Mouse (Mus musculus) spleen, postnatal 36 days (tissue): ENCODE measurements around the gene Psme2.

ENCODE experiments used
- DNase-seq, 2 experiments: peaks; one replicate each; pipeline ENCODE4 v3.0.0; 2022; ENCODE audit warnings: low spot score in 2 of 2, mixed read lengths in 1 of 2

Gene Psme2

DNA sequence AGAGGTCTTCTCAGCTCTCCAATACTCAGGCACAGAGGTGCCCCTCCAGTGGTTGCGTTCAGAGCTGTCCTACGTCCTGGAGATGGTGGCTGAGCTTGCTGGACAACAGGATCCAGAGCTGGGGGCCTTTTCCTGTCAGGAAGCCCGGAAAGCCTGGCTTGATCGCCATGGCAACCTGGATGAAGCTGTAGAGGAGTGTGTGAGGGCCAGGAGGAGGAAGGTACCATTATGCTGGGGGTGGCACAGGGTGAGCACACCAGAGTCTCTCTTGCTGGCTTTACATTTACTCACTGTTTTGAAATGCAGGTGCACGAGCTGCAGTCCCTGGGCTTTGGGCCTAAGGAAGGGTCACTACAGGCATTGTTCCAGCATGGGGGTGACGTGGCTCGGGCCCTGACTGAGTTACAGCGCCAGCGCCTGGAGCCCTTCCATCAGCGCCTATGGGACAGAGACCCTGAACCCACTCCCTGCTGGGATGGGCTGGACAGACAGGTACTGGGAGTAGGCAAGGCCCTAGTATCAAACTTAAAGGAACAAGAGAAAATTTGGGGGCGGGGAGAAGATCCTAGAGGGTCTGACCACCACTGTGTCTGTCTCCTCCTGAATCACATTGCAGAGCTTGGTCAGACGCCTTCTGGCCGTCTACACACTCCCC lies 5.2 kb upstream of the Psme2 start:
- DNase-seq = no peak

DNA sequence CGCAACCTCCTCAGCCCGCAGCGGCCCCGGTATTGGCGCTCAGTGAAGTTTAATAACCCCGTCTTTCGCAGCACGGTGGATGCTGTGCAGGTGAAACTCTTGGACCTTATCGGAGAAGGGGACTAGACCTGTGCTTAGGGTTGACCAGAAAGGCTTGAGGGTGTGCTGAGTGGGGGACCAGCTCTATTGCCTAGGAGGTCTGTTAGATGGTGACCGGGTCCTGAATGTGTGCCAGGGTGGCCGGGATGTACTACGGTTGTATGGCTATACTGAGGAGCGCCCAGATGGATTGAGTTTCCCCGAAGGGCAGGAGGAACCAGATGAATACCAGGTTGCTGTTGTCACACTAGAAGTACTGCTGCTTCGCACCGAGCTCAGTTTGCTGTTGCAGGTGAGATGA lies 1.3 kb upstream of the Psme2 start:
- DNase-seq = no peak

DNA sequence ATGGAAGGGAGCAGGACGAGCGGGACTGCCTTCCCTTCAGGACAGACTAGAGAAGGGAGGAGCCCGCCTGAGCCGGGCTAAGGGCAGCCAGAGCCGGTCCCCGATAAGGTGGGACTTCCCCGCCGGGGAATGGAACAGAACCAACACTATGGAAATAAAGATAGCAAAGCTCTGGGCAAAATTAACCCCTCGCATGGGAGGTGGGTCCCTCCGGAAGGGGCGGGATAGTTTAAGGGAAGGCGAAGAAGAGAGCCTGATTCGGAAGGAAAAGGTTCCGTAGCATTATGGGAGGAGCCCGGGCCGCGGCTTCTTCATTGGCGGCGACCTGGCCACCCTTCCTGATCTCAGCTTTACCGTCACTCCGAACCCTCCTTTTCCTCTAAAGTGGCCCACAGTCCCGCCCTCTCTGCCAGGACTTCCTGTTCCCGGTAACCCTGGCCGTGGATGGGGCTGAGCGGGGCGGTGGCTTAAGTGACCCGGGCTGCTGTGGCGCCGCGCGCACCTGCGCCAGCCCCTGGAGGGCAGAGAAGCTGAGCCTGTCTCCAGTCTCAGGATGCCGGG lies 498 bp upstream of the Psme2 start, which contains the start of gene Rnf31:
Rnf31 (plus strand) TSS at position 378 of the 561 bp plus-strand sequence.
- peak; percentile 95 to 96 for DNase-seq

DNA sequence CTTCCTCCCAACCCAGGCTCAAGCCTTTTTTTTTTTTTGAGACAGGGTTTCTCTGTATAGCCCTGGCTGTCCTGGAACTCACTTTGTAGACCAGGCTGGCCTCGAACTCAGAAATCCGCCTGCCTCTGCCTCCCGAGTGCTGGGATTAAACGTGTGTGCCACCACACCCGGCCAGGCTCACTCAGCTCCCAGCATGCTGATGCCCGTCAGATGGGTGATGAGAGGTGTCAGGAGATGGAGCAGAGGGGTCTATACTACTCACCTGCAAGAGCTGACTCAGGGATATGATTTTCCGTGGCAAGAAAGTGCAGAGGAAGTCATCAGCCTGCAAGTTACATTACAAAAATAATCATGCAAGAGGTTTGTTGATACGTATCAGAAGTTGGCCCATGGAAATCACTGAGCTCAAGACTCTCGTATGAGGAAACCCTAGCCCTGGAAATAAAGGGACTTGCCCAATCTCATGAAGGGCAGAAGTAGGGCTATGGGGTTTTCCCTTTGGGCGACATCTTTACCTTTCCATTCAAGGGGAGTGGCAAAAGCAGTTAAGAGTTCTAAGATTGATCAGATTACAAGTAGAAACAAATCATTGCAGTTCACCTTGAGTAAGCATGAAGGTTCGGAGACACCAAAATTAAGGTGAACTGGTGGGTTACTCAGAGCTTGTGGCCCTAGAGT lies 1.0 kb downstream of the Psme2 start:
- DNase-seq = peak; percentile 38 to 61

DNA sequence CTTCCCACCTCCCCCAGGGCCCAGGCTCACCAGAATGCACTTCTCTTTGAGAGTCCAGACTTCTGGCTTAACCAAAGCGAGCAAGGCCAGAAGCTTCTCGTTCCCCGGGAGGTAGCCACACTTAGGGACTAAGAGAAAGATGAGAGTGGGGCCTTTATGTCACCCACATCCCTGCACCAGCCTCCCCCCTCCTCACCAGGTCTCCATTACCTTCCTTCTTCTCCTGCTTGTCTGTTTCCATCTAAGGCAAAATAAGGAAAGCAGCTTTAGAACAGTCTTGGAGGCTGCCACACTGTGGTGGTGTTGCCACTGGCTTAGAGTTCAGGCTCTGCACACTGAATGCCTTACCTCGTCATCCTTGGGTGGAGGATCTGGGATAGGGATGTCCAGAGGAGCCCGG lies 1.6 kb downstream of the Psme2 start:
- no peak for DNase-seq

DNA sequence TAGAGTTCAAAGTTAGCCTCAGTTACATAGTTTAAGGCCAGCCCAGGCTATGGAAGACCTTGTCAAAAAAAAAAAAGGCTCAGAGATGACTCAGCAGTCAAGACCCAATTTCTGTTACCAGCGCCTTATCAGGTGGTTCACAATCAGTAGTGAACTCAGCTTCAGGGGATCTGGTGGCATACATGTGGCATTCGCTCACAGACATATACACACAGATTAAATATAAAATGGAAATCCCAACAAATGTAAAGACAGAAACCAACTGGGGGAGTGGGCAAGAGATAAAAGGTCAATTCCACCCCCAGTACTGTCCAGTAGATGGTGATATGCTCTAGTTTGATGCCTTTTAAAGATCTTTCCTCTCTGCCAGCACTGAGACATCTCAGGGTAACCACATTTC lies 4.8 kb downstream of the Psme2 start:
- no peak for DNase-seq

DNA sequence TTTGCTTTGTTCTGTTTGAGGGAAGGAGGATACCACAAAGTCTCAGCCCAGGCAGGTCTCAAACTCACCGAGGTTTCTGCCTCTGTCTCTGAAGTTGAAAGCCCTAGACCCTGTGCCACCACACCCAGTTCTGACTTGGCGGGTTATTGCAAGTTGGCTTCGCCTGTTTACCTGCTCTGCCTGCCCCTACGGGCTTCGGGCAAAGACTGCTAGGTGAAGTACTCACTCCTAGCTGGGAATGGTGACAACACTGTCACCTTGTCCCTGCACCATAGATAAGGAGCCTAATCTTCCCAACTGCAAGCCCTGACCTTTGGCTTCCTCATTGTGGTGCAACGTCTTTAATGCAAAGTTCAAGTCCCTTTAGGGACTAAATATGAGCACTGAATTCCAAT lies 5.3 kb downstream of the Psme2 start:
- peak; percentile 35 to 48 for DNase-seq

DNA sequence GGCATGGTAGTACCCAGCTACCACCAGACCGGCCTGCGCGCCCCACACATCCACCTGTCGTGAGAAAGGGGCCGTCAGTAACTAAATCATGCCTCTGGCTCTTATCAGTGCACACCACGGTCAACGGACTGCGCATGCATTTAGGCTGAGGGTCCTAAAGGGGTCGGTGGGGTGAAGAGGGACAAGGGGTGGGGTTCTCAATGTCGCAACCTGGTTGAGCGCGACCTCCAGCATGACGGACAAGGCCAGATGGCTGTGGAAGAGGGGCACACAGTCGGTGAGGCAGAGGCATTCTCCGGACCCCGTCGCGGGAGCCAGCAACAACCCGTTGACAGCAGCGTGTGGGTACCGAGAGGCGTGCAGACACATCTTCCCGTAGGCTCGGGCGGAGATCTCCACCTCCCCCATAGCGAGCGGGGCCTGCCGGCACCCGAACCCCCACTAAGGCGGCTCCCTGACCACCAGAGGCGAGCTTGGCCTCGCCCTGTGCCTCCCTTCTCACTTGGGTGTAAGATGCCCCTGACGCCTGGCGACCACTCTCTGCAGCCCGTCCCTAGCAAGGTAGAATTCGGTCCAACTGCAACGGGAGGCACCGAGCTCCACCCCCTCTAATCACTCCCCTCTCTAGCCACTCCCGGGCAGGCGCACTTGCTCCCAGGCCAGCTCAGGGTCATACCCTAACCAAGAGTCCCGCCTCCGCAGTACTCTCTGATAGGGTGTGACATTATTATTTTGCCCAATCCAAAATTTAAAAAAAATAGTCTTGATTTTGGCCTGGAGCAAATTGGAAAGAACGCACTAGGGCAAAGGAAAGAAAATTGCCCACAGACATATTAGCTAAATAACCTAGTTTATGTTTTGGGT lies 6.0 kb downstream of the Psme2 start, which contains the start of gene Emc9:
Emc9 (minus strand) TSS at position 601 of the 864 bp plus-strand sequence.
- peak; percentile 84 to 89 for DNase-seq

DNA sequence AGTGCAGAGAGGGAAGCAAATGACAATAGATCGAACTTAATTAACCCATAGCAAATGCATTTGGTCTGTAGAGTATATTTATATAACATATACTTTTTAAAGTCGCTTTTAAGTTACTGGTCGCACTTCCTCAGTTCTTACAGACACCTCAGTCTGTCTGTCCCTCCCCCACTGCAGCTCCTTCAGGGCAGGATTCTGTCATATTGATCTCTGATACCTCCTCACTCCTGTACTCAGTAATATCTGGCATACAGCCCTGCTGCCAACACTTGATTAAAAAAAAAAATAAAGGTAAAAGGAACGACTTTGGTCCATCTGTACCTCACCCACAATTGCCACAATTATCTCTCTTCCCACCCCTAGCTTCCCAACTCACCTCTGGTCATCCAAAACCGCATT lies 6.6 kb downstream of the Psme2 start:
- DNase-seq = no peak

DNA sequence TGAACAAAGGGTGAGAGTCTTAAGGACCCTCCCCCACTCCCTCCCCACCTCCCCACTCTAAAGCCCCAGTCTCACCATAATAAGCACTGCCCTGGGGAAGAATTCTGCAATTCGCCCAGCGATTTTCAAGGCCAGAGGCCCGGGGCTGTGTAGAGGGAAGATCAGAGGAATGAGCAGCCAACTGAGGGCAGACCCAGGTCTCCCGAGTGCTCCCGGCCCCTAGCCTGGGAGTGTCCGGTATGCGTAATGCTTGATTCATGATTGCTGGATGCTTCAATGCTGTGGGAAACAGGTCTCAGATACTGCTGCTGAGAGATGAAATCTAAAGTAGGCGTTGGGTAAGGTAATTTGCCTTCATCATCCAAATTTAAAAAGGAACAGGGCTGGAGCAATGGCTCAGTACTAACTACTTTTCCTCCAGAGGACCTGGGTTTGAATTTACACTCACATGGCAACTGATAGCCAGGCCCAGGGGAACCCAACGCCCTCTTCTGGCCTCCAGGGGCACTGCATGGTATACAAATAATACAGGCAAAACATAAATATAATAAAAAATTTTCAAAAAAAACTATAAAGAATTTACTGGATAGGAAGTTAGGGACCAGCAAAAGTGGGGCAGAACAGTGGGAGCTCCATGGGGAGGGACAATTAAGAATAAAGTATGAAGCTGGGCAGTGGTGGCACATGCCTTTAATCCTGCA lies 8.8 kb downstream of the Psme2 start:
- DNase-seq = no peak

DNA sequence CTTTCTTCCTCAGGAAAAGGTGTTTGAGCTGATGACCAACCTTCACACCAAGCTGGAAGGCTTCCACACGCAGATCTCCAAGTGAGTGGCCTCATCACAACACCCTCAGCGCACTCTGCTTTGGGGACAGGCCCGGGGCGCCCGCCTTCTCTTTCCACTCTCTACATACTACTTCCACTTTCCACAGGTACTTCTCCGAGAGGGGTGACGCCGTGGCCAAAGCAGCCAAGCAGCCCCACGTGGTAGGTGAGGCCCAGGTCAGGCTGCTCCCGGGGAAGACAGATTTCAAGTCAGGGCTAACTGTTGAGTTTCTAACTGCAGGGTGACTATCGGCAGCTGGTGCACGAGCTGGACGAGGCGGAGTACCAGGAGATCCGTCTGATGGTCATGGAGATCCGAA lies 10.2 kb downstream of the Psme2 start:
- no peak for DNase-seq

DNA sequence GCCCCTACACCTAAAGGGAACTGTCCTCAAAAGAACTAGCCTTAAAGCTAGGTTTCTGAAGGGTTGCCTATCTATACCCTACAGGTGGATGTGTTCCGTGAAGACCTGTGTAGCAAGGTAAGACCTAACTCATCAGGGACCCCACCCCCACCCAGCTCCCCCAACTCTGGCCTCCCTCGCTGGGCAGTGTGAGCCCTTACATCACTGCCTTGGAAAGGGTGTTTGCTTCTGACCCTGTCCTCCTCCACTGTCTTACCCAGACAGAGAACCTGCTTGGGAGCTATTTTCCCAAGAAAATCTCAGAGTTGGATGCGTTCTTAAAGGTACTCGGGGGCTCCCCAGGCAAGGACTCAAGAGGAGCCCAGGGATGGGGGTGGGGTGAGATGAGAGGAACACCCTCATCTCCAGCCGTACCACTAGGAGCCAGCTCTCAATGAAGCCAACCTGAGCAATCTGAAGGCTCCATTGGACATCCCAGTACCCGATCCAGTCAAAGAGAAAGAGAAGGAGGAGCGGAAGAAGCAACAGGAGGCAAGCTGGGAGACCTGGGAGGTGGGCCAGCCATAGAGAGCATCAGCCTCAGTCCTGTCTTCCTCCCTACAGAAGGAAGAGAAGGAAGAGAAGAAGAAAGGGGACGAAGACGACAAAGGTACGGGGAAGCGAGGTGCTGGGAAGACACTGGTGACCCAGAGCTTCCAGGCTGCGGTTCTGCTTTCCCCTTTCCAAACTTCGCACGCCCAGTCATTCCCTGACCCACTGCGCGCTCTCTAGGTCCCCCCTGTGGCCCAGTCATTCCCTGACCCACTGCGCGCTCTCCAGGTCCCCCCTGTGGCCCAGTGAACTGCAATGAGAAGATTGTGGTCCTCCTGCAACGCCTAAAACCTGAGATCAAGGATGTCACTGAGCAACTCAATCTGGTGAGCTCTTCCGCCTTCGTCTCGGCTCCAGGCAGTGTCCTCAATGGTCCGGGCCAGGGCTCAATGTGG lies 11.1 kb downstream of the Psme2 start:
- DNase-seq = no peak

DNA sequence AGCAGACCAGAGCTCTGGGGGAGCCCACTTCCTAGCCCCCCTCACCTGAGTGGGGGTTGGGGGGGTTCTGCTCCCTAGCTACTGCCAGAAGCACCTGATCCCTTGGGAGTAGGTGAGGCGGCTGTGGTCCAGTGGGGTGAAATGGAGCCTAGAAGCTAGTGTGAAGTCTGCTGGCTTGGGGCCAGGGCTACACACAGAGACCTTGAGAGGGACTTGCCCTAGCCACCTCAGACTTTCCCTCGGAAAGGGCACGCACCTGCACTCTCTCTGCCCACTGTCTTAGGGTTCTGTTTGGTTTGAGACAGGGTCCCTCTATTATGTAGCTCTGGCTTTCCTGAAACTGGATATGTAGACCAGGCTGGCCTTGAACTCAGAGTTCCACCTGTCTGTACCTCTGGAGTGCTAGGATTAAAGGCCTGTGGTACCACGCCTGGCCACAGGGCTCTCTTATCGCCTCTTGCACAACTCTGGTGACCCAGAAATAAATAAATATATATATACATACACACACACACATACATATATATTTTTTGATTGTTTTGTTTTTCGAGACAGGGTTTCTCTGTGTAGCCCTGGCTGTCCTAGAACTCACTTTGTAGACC lies 12.1 kb downstream of the Psme2 start:
- peak; percentile 70 to 71 for DNase-seq

DNA sequence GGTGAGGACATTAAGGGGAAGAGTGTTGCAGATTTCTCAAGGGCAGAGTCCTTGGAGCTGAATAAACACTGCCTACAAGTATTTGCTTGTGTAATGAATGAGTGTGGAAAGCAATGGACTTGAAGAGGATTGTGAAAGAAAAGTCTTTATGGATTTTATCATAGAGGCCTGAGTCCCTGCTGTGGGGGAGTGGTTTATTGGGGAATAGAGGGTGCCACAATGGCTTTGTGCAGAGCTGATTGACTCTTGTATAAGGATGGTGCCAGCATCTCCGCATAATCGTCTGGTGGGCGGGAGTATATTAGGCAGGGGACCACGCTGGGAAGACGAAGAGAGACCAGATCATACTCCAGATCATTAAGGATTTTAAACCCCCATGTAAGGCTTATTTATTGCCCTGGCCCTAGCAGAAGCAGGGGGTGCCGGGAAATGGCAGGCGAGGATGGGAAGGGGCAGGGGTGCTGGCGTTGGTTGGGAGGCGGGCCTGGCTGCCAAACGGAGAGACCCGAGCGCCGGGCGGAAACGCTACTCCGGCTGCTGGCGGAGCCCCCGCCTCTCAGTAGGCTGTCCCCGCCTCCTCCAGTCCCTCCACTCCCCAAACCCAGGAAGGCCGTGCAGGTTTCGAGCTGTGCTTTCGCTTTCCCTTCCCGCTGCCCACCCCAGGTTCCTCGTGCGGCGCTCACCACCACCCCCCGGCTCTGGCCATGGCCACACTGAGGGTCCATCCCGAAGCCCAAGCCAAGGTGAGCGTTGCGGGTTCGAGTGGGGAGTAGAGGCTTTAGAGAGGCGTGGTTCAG lies 12.8 kb downstream of the Psme2 start, which contains the start of gene Psme1:
Psme1 (plus strand) TSS at position 253 of the 797 bp plus-strand sequence.
- DNase-seq = peak; percentile 88 to 90

DNA sequence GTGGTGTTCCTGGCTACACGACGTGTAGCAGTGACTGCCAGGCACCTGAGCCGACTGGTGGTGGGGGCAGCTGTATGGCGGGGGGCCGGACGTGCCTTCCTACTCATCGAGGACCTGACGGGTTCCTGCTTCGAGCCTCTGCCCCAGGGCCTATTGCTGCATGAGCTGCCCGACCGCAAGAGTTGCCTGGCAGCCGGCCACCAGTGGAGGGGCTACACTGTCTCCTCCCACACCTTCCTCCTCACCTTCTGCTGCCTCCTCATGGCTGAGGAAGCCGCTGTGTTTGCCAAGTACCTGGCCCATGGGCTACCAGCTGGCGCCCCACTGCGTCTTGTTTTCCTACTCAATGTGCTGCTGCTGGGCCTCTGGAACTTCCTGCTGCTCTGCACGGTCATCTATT lies 14.5 kb downstream of the Psme2 start:
- peak in 1 of 2 experiments; percentile 32 for DNase-seq

DNA sequence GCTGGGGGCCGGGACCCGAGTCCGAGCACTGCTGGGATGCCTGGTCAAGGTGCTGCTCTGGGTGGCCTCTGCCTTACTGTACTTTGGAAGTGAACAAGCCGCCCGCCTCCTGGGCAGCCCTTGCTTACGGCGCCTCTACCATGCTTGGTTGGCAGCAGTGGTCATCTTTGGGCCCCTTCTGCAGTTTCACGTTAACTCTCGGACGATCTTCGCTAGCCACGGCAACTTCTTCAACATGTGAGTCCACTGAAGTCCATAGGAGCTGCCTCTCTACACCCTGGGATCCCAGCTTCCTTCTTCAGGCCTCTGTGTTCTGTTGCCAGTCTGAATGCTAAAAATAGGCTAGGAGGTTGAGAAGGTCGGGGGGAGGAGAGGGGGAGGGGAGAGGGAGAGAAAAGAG lies 15.2 kb downstream of the Psme2 start:
- no peak for DNase-seq

DNA sequence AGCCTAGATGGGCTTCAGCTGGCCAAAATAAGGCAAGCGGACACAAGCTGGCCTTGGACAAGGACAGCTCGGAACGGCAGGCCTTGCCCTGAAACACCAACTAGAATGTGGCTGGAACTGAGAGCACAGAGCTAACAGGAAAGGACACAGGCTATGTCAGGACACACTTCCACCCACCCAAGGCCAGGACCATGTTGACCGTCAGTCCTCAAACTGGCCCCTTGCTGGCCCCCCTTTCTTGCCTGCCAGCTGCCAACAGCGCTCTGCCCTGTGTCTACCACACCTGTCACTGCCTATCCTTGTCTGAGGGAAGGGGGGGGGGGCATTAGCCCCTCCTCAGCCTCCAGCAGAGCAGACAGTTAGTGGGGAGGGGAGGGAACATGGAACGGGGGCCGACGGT lies 15.6 kb downstream of the Psme2 start, which contains the start of gene Fitm1:
Fitm1 (plus strand) TSS at position 316 of the 400 bp plus-strand sequence.
- DNase-seq = no peak

DNA sequence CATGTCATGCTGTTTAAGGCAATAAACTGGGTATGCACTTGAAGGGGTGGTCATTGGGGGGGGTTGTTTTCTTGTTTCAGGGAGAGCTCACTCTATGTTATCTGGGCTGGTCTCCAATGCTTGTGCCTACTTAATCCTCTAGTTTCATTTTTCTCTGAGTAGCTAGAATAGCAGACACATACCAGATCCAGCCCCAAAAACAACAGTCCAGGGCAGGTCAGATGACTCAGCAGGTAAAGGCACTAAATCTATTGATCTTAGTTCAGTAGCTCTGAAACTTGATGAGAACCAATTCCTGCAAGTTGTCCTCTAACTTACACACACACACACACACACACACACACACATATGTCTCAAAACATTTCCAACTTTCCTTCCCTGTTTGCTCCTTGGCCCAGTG lies 19.2 kb downstream of the Psme2 start:
- DNase-seq = no peak

DNA sequence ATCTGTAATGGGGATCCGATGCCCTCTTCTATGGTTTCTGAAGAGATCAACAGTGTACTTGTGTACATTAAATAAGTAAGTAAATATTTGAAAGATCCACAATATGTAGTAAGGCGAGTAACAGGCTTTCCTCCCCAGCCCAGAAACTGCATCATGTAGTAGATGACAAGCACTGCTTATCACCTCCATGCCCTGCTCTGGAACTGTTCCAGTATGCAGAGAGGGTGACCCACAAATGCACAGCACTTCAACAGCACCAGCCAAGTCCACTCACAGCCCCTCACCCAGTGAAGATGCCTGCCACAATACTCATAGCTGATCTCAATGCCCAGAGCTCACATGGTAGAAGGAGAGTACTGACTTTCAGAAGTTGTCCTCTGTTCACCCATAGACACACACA lies 20.3 kb downstream of the Psme2 start:
- DNase-seq = no peak
